Mouse (Mus musculus) limb, embryonic 10.5 days (tissue): ENCODE results near the gene Wsb1. TPM values are rescaled to one million over a fixed set of nuclear protein-coding genes. Genes with fewer than 3 reads are reported as not detected.

Experiments
- DNase-seq: peaks from one replicate; pipeline ENCODE4 v3.0.0-alpha.2; 2017; ENCODE audit warnings: low spot score
- H3K27ac ChIP-seq: fragments of 300-500 bp; sonication (generic); 2 replicates; pipeline ENCODE4 v1.5.1; 2016; ENCODE audit warnings: mild to moderate bottlenecking
- H3K27me3 ChIP-seq: fragments of 300-500 bp; sonication (generic); 2 replicates; pipeline ENCODE4 v1.6.1; 2016; ENCODE audit warnings: low read depth, mild to moderate bottlenecking; ENCODE audit not compliant: poor library complexity, severe bottlenecking
- H3K36me3 ChIP-seq: fragments of 300-500 bp; sonication (generic); 2 replicates; pipeline ENCODE4 v1.6.1; 2016; ENCODE audit warnings: mild to moderate bottlenecking, moderate library complexity
- H3K4me1 ChIP-seq: fragments of 300-500 bp; sonication (generic); 2 replicates; pipeline ENCODE4 v1.6.1; 2016
- H3K4me3 ChIP-seq: fragments of 300-500 bp; sonication (generic); 2 replicates; pipeline ENCODE4 v1.5.1; 2016; ENCODE audit warnings: mild to moderate bottlenecking, moderate library complexity
- H3K9me3 ChIP-seq: fragments of 300-500 bp; sonication (generic); replicated peaks from 2 replicates; pipeline ENCODE4 v1.6.1; 2016; ENCODE audit warnings: mild to moderate bottlenecking
- WGBS: fragments of 180-500 bp; shearing (Covaris S2); methylation state at CpG from one replicate; pipeline ENCODE4 v1.1.7; 2016; 5-methylcytosine and 5-hydroxymethylcytosine counted together
- polyA plus RNA-seq: library from polyadenylated mRNA; unstranded; fragments of >200 nt; fragmentation: Nextera tagmentation; extraction: Ambion mirVana; gene quantifications from 2 replicates; pipeline ENCODE4 v1.2.1, GENCODE M21; 2016

The Wsb1 gene
- polyA plus RNA-seq, 1 experiment from 2014 or later: 306 TPM

DNA sequence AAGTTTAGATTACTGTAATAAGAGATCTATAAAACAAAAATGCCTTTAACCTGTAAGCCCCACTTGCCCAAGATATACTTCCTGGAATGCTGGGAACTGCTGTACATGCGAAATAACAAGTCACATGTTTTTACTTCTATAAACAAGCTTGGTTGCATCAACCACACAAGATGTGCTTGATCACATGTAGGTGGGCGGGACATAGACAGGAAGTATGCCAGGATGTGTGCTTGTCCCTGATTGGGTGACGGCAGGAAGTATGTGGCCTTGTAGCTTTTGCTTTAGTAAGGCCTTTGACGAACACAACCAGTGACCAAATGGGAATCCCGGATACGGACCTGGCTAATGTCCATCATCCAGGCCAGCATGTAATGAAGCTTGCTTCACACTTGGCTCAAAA lies 31.1 kb downstream of the Wsb1 start:
- DNase-seq: no peak
- WGBS: 95% methylated on average over 6 of the region's 6 CpGs
- no peaks in the 10 kb centered on the region for H3K9me3 ChIP-seq
- no peak overlapping the region for H3K27ac ChIP-seq
- no peak overlapping the region for H3K4me3 ChIP-seq
- no peaks in the 10 kb centered on the region for H3K27me3 ChIP-seq
- H3K36me3 ChIP-seq: no peaks in the 10 kb centered on the region
- peaks cover 17% of the 10 kb centered on the region for H3K4me1 ChIP-seq

DNA sequence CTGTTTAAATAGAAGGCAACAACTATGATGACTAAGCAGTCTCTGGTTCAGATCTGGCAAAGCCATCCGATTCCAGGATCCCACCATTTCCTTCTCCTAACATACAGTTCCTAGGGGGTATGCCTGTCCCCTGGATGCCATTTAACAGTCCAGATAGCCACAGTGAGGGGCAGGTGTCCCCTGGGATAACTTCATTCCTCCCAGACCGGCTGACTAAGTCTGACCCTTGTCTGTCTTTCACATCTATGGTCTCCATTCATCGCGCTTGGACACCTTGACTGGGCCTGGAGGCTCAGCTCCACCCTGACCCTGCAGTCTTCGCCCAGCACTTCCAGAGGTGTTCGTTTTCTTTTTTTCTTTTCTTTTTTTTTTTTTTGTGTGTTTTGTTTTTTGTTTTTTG lies 31.8 kb downstream of the Wsb1 start:
- DNase-seq: no peak

DNA sequence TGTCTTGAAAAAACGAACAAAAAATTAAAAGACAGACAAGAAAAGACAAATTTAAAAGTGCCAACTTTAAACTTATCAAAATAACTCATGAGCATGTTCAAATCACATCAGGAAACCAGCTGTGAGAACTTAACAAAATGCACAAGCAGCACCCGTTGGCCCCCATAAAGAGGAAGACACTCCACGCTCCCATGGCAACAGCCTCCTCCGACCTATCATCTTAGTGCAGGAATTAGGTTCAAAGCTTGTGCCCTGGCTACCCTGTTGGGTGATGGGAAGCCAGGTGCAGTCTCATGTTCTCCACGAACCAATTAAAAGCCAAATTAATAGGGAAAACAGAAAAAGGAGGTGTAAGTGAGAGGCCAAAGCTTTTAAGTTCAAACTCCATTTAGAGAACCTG lies 32.8 kb downstream of the Wsb1 start:
- WGBS: 76% methylated on average over 5 of the region's 5 CpGs
- Histone ChIP-seq H3K9me3 (no peaks in the 10 kb centered on the region), H3K27ac (no peak overlapping the region), H3K27me3 (no peaks in the 10 kb centered on the region), H3K36me3 (no peaks in the 10 kb centered on the region), H3K4me3 (no peak overlapping the region), H3K4me1 (peaks cover 17% of the 10 kb centered on the region)
- DNase-seq: no peak

More for the DNA sequence above, 31.8 kb downstream of the Wsb1 start:
- 92% methylated on average over 6 of the region's 6 CpGs for WGBS
- Histone ChIP-seq H3K9me3 (no peaks in the 10 kb centered on the region), H3K4me1 (peaks cover 17% of the 10 kb centered on the region), H3K36me3 (no peaks in the 10 kb centered on the region), H3K4me3 (no peak overlapping the region), H3K27me3 (no peaks in the 10 kb centered on the region), H3K27ac (no peak overlapping the region)

DNA sequence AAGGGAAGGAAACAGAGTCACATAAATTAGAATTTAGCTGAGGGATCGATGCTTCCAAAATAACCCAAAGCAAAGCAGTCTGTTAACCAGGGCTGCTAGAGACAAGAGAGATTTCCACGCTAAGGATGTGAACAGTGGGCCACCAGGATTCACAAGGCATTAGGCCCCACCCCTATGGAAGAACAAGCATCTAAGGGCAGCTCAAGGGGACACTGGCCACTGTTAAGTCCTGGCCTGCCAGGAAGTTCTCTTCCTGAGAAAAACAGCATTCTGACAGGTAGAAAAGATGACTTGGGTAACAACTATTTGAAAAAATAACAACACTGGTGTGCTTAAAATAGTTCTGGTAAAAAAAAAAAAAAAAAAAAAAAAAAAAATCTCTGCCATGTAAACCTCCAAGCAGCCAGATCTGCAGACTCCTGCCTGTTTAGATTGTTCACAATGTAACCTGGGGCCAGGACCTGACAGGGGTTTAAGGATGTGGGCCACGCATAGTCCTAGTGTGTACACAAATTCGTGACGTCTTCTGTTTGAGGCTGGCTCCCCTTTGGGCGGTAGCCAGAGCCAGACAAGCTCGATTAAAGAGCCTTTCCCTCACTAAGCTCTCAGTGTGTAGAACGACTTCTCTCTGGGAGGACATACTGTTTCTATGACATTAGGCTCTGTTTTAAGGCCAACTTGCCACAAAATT lies 35.4 kb downstream of the Wsb1 start:
- H3K9me3 ChIP-seq: no peaks in the 10 kb centered on the region

DNA sequence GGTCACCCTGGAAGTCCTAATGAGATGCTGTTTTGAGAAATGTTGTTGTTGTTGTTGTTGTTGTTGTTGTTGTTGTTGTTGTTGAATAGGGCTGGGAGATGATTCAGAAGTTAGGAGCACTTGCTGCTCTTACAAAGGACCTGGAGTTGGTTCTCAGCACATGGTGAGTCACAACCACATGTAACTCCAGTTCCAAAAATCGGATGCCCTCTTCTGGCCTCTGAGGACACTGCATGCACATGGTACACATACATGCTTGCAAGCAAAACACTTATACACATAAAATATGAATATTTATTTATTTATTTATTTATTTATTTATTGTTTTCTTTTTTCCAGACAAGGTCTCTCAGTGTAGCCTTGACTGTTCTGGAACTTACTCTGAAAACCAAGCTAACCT lies 36.4 kb downstream of the Wsb1 start:
- WGBS: 83% methylated on average over 1 of the region's 1 CpGs
- no peaks in the 10 kb centered on the region for H3K4me1 ChIP-seq

More for the DNA sequence above, 35.4 kb downstream of the Wsb1 start:
- H3K27ac ChIP-seq: no peak overlapping the region
- no peaks in the 10 kb centered on the region for H3K4me1 ChIP-seq
- 84% methylated on average over 8 of the region's 8 CpGs for WGBS
- DNase-seq: no peak
- H3K27me3 ChIP-seq: no peaks in the 10 kb centered on the region
- H3K4me3 ChIP-seq: no peak overlapping the region
- H3K36me3 ChIP-seq: no peaks in the 10 kb centered on the region

DNA sequence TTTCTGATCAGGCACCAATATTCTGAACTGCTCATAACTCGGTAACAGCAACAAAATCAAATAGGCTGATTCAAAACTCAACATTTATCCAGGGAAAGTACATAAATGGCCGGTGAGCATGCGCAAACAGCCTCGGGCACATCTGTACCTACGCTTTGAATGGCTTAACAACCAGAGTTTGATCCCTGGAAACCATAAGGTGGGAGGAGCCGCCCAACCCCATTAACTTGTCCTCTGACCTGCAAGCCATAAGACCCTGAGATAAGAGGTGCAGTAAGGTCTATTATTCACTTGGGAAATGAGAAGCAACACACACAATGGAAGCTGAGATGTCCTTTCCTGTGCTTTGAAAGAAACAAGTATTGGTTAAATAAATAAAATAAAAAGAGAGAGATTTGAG lies 37.3 kb downstream of the Wsb1 start:
- 72% methylated on average over 6 of the region's 6 CpGs for WGBS
- DNase-seq: no peak

More for the DNA sequence above, 36.4 kb downstream of the Wsb1 start:
- Histone ChIP-seq H3K27ac (no peak overlapping the region), H3K27me3 (no peaks in the 10 kb centered on the region), H3K4me3 (no peak overlapping the region), H3K9me3 (no peaks in the 10 kb centered on the region), H3K36me3 (no peaks in the 10 kb centered on the region)
- DNase-seq: no peak

DNA sequence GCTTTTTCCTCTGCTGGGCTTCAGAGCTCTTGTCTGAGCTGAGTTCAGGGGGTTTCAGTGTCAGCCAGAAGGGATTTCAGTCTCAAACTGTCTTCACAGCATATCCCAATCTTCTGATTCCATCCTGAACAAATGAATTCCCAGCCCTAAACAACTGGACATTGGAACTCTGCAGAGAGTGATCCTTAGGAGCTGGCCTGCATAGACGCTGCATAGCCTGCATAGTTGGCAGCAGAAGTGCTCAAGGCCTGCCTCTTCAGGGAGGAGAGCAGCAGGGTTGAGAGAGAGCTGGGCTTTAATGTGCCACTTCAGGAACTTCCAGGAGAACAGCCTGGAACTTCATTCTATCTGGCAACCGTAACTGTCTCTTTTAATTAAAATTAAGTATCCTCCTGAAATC lies 38.9 kb downstream of the Wsb1 start:
- no peak for DNase-seq
- 75% methylated on average over 2 of the region's 2 CpGs for WGBS
- no peak overlapping the region for H3K27ac ChIP-seq

More for the DNA sequence above, 37.3 kb downstream of the Wsb1 start:
- H3K4me1 ChIP-seq: no peaks in the 10 kb centered on the region
- H3K9me3 ChIP-seq: no peaks in the 10 kb centered on the region
- H3K36me3 ChIP-seq: no peaks in the 10 kb centered on the region
- no peak overlapping the region for H3K27ac ChIP-seq
- no peak overlapping the region for H3K4me3 ChIP-seq
- H3K27me3 ChIP-seq: no peaks in the 10 kb centered on the region

DNA sequence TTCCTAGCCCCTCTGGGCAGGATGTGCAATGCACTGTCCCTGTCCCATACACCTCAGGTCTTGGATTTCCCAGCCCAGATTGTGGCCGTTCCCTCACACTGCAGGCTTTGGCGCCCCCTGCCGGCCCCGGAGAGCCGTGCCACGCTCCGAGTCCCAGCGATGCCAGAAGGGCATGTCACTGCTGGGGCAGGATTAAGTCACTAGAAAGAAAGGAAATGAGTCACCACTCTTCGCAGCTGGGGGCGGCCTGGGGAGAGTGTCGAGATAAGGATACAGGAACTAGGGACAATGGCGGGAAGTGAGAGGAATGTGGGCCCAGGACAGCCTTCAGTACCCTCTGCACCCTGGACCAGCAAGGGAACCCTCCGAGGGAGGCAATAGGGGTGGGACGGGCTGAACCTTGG lies 40.5 kb downstream of the Wsb1 start:
- Histone ChIP-seq H3K27me3 (no peaks in the 10 kb centered on the region), H3K9me3 (no peaks in the 10 kb centered on the region), H3K4me3 (no peak overlapping the region), H3K27ac (peak overlapping the region; percentile 9; the same call in 1 of the 2 replicates), H3K36me3 (no peaks in the 10 kb centered on the region), H3K4me1 (no peaks in the 10 kb centered on the region)
- WGBS: 12% methylated on average over 14 of the region's 14 CpGs
- DNase-seq: peak; percentile 97

More for the DNA sequence above, 38.9 kb downstream of the Wsb1 start:
- Histone ChIP-seq H3K9me3 (no peaks in the 10 kb centered on the region), H3K4me1 (no peaks in the 10 kb centered on the region), H3K27me3 (no peaks in the 10 kb centered on the region), H3K4me3 (no peak overlapping the region), H3K36me3 (no peaks in the 10 kb centered on the region)

DNA sequence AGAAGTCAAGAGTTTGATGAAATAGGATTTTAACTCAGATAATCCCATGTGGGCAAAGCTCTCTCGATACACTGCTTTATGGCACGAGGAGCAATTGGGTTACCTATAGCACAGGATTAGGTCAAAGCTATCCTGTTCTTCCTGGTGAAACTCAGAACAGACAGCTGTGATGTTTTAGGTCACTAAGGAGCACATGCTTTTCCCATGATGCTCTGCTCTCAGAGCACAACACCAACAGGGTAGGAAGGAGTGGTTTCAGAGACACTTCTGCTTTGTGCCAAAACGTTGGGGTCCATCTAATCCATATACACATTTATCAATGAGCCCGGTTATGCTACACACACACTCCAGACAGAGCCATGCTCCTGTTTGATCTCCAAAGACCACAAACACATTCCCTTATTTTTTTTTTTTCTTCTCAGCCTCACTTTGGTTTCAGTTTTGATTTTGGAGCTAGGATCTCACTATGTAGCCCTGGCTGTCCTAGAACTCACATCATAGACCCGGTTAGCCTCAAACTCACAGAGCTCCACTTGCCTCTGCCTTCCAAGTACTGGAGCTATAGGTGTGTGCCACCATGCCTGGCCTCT lies 44.5 kb downstream of the Wsb1 start:
- no peak overlapping the region for H3K4me3 ChIP-seq
- no peaks in the 10 kb centered on the region for H3K36me3 ChIP-seq
- H3K27ac ChIP-seq: no peak overlapping the region
- H3K9me3 ChIP-seq: no peaks in the 10 kb centered on the region
- no peaks in the 10 kb centered on the region for H3K27me3 ChIP-seq
- H3K4me1 ChIP-seq: peaks cover 3% of the 10 kb centered on the region
- no peak for DNase-seq
- 86% methylated on average over 5 of the region's 5 CpGs for WGBS

DNA sequence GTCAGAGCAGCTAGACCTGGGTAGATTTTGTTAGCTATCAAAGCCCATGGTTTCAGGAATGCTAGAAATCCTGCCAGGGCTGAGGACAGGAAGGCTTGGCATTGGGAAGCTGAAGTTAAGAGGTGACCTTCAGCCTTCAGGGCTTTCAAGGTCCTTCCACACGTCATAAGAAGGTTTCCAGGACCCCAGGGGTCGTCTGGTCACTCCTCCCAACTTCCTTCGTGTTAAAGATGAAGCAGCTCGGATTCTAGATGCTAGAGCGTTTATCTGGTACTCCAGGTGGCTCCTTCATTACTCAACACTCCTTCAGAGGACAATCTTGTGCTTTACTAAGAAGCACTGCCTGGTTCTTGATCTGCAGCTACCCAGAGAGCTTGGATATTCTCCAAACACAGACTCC lies 45.4 kb downstream of the Wsb1 start:
- WGBS: 65% methylated on average over 5 of the region's 5 CpGs
- H3K36me3 ChIP-seq: no peaks in the 10 kb centered on the region
- no peak for DNase-seq
- H3K27ac ChIP-seq: no peak overlapping the region
- H3K4me1 ChIP-seq: peaks cover 6% of the 10 kb centered on the region
- H3K9me3 ChIP-seq: no peaks in the 10 kb centered on the region
- no peak overlapping the region for H3K4me3 ChIP-seq
- H3K27me3 ChIP-seq: no peaks in the 10 kb centered on the region

DNA sequence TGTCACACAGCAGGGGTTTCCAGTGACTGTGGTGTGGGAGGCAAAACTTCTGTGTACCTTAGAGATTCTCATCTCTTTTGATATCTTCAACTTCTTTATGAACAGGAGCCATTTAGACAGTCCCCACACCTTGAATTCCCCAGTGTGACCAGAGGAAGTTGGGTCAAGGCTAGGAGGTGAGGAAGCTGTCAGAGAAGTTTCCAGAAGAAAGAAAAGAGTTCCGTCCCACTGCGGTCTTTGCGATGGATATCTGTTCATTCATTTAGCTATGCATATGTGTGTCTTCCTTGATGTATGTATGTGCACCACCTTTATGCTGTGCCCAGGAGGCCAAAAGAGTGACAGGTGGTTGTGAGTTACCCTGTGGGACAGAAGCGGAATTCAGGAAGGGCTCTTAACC lies 46.0 kb downstream of the Wsb1 start:
- Histone ChIP-seq H3K4me1 (peaks cover 6% of the 10 kb centered on the region), H3K27me3 (no peaks in the 10 kb centered on the region), H3K27ac (no peak overlapping the region), H3K36me3 (no peaks in the 10 kb centered on the region), H3K9me3 (no peaks in the 10 kb centered on the region), H3K4me3 (no peak overlapping the region)
- DNase-seq: no peak
- 95% methylated on average over 4 of the region's 4 CpGs for WGBS

DNA sequence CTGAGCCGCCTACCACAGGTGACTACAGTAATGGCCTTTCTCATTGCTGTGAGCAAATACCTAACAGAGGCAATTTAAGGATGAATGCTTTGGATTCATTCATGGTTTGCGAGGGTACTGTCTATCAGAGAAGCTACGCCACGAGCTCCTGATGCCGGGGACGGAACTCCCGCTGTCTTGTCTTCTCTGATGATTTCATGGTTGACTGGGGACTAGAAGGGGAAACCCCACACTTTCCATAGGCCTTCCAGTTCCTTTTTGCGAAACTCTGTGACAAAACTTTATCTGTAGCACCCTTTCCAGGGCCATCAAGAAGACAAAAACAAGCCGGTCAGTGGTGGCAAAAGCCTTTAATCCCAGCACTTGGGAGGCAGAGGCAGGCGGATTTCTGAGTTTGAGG lies 46.8 kb downstream of the Wsb1 start:
- peaks cover 6% of the 10 kb centered on the region for H3K4me1 ChIP-seq
- WGBS: 92% methylated on average over 10 of the region's 10 CpGs

DNA sequence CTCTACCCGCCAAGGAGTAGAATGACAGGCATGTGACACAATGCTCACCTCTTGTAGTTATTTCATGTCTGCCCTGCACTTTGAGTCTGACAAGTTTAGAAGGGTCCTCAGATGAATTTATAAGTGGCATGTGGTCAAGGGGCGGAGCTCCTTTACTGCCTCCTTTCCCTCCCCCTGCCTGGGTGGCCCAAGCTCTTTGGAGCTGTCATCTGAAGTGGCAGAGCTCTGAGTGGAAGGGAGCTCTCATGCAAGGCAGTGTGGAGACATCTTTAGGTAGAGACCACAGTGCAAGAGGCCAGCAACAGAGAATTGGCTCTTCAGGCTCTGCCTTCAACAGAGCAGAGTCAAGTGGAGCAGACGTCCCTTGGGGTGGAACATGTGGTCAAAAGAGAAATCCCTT lies 50.0 kb downstream of the Wsb1 start:
- H3K4me3 ChIP-seq: no peak overlapping the region
- H3K36me3 ChIP-seq: no peaks in the 10 kb centered on the region
- no peak overlapping the region for H3K27ac ChIP-seq
- H3K27me3 ChIP-seq: no peaks in the 10 kb centered on the region
- 73% methylated on average over 3 of the region's 3 CpGs for WGBS
- peaks cover 15% of the 10 kb centered on the region for H3K4me1 ChIP-seq
- DNase-seq: no peak
- H3K9me3 ChIP-seq: no peaks in the 10 kb centered on the region

More for the DNA sequence above, 46.8 kb downstream of the Wsb1 start:
- no peaks in the 10 kb centered on the region for H3K36me3 ChIP-seq
- no peak overlapping the region for H3K4me3 ChIP-seq
- no peak overlapping the region for H3K27ac ChIP-seq
- H3K27me3 ChIP-seq: no peaks in the 10 kb centered on the region
- no peaks in the 10 kb centered on the region for H3K9me3 ChIP-seq
- no peak for DNase-seq
